Mouse (Mus musculus): ENCODE measurements around the gene Canx. TPM values are rescaled to one million over a fixed set of nuclear protein-coding genes. Genes with fewer than 3 reads are reported as not detected.

Canx gene
- polyA plus RNA-seq, 1 experiment from 2014 or later, result 275 TPM

DNA sequence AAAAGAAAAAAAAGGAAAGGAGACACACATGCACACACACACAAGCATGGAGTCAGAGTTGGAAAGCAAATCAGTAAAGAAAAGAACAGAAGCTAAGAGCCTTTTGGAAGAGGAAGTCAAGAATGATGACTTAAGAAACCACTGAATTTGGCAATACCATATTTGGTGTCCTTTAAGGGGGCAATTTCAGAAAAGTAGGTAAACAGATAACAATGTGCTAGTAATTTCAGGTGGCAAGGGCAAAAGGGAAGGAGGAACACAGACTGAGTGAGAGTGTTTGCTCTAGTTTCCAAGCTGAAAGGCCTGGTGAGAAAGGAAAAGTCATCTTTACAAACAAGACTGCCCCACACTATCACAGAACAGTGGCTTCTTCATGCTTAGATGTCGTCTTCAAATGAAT, 39.0 kb downstream of the Canx start:
- Histone ChIP-seq H3K9me3 (no peaks in the 10 kb centered on the region), H3K9ac (no peak overlapping the region), H3K36me3 (peaks cover 14% of the 10 kb centered on the region), H3K27me3 (no peaks in the 10 kb centered on the region), H3K4me3 (no peak overlapping the region), H3K4me1 (replicated peaks) (peaks cover 24% of the 10 kb centered on the region), H3K4me2 (no peak overlapping the region), H3K27ac (replicated peaks) (no peak overlapping the region)
- no peak for ATAC-seq (ENCODE audit: low read depth)
- WGBS, result 94% methylated on average over 1 of the region's 1 CpGs

DNA sequence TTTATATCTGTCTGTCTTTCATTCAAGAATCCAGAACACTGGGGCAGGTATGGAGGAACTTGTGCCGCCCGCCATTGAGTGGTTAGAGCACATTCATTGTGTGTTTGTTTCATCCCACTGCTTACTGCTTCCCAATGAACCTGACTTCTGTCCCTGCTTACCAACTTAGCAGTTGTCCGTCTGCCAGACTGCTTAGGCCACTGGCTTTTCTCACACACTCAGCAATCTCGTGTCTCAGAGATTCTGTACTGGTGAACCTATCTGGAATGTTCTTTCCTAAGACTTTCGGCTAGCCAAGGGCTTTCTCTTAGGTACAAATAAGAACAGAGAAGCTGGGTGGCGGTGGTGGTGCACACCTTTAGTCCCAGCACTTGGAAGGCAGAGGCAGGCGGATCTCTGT, 39.8 kb downstream of the Canx start:
- Histone ChIP-seq H3K4me3 (no peak overlapping the region), H3K36me3 (peaks cover 17% of the 10 kb centered on the region), H3K9ac (no peak overlapping the region), H3K27me3 (no peaks in the 10 kb centered on the region), H3K4me2 (no peak overlapping the region), H3K27ac (replicated peaks) (no peak overlapping the region), H3K4me1 (replicated peaks) (peaks cover 23% of the 10 kb centered on the region), H3K9me3 (no peaks in the 10 kb centered on the region)
- WGBS, result 95% methylated on average over 7 of the region's 7 CpGs
- ATAC-seq (ENCODE audit: low read depth), result no peak

DNA sequence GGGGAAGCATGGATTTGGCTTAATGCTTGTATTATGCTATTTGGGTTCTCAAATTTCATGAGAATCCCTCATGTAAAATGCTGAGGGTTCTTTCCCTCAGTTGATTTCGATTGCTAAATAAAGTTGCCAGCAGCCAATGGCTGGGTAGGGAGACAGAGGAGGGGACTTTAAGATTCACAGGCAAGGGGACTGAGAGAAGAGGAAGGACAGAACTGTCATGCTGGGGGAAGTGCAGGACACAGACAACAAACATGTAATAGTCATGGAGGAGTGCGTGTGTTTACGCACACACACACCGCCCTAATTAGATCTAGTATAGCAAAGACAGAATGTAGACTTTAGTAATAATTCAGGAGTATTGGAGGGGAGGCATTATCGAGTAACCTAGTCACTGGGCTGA, 40.2 kb downstream of the Canx start:
- 93% methylated on average over 5 of the region's 5 CpGs for WGBS
- Histone ChIP-seq H3K27ac (replicated peaks) (no peak overlapping the region), H3K9ac (no peak overlapping the region), H3K4me1 (replicated peaks) (peaks cover 21% of the 10 kb centered on the region), H3K4me2 (no peak overlapping the region), H3K36me3 (peaks cover 19% of the 10 kb centered on the region), H3K27me3 (no peaks in the 10 kb centered on the region), H3K9me3 (no peaks in the 10 kb centered on the region), H3K4me3 (no peak overlapping the region)
- ATAC-seq (ENCODE audit: low read depth), result no peak

DNA sequence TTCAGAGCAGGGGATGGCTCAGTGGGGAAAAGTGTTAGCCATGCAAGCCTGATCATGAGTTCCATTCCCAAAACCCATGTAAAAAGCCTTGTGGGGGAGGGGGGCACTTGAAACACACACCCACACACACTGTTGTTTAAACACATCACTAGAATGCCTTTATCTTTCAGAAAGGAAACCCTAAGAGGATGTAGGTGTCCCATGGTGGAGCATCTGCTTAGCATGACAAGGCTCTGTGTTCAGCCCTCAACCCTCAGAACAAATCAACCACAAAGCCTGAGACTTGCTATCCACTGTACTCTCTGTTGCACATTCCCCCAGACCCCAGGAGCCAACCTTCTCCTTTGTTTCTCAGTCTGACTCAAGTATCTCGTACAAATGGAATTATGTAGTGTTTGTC, 45.4 kb downstream of the Canx start:
- Histone ChIP-seq H3K4me3 (no peak overlapping the region), H3K9me3 (no peaks in the 10 kb centered on the region), H3K36me3 (peaks cover 6% of the 10 kb centered on the region; the same call in 1 of the 2 replicates), H3K27ac (replicated peaks) (no peak overlapping the region), H3K9ac (no peak overlapping the region), H3K4me1 (replicated peaks) (peaks cover 3% of the 10 kb centered on the region; the same call in 1 of the 2 replicates), H3K27me3 (no peaks in the 10 kb centered on the region), H3K4me2 (no peak overlapping the region)
- no peak for ATAC-seq (ENCODE audit: low read depth)
- WGBS, result 74% methylated on average over 1 of the region's 1 CpGs

DNA sequence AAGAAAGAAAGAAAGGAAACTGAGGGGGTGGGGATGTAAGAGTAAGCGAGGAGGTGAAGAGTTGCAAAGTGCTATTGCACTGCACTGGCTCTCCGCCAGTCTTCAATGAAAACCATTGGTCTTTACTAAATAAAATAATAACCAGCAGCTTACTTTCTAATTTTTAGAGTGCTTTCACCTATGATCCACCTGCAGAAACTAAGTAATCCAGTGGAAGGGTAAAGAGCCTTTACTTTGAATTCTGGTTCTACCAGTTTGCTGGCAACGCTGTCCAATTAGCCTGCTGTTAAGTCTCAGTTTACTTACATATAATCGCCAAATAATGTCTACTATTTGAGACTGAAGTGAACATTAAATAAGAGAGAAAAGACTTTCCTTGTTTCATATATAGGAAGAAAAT, 46.5 kb downstream of the Canx start:
- Histone ChIP-seq H3K4me1 (replicated peaks) (peaks cover 3% of the 10 kb centered on the region; the same call in 1 of the 2 replicates), H3K9ac (no peak overlapping the region), H3K9me3 (no peaks in the 10 kb centered on the region), H3K27me3 (no peaks in the 10 kb centered on the region), H3K4me2 (no peak overlapping the region), H3K4me3 (no peak overlapping the region), H3K27ac (replicated peaks) (no peak overlapping the region), H3K36me3 (peaks cover 6% of the 10 kb centered on the region; the same call in 1 of the 2 replicates)
- 93% methylated on average over 4 of the region's 4 CpGs for WGBS
- ATAC-seq (ENCODE audit: low read depth), result no peak

DNA sequence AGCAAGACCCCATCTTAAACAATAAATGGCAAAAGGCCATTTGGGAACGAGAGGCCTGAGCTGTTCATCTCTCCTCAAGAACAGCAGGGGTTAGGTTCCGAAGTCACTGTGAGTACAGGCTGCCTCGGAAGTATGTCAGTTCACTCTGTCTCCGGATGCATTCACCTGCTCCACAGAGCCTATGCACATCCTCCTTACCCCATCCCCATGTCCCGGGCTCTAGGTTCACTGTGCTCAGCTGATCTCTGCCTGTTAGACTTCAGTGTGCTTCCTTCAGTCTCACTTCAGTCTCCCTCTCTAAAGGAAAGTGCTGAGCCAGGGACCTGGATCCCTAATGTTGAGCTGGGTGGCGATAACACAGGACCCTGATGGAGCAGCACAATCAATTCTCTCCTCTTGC, 47.8 kb downstream of the Canx start:
- Histone ChIP-seq H3K9ac (no peak overlapping the region), H3K9me3 (no peaks in the 10 kb centered on the region), H3K4me2 (no peak overlapping the region), H3K4me3 (no peak overlapping the region), H3K4me1 (replicated peaks) (peaks cover 11% of the 10 kb centered on the region; the same call in 1 of the 2 replicates), H3K27me3 (no peaks in the 10 kb centered on the region), H3K27ac (replicated peaks) (no peak overlapping the region), H3K36me3 (peaks cover 6% of the 10 kb centered on the region; the same call in 1 of the 2 replicates)
- 87% methylated on average over 6 of the region's 6 CpGs for WGBS
- no peak for ATAC-seq (ENCODE audit: low read depth)

DNA sequence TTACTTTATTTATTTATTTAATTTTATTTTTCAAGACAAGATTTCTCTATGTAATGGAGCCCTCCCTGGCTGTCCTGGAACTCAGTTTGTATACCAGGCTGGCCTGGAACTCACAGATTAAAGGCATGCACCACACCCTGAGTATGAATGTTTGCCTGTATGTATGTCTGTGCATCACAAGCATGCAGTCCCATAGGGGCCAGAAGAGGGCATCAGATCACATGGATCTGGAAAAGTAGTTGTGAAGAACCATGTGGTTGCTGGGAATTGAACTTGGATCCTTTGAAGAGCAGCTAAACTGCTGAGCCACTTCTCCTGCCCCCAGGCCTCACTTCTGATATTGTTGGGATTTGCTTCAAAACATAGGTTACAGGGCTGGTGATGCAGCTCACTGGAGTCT, 48.4 kb downstream of the Canx start:
- peaks cover 12% of the 10 kb centered on the region; the same call in 1 of the 2 replicates for H3K4me1 ChIP-seq (replicated peaks)
- no peaks in the 10 kb centered on the region for H3K27me3 ChIP-seq
- H3K36me3 ChIP-seq, result peaks cover 6% of the 10 kb centered on the region; the same call in 1 of the 2 replicates
- ATAC-seq (ENCODE audit: low read depth), result no peak
- no peak overlapping the region for H3K4me3 ChIP-seq
- no peak overlapping the region for H3K9ac ChIP-seq
- no peak overlapping the region for H3K4me2 ChIP-seq
- H3K27ac ChIP-seq (replicated peaks), result no peak overlapping the region
- H3K9me3 ChIP-seq, result no peaks in the 10 kb centered on the region

DNA sequence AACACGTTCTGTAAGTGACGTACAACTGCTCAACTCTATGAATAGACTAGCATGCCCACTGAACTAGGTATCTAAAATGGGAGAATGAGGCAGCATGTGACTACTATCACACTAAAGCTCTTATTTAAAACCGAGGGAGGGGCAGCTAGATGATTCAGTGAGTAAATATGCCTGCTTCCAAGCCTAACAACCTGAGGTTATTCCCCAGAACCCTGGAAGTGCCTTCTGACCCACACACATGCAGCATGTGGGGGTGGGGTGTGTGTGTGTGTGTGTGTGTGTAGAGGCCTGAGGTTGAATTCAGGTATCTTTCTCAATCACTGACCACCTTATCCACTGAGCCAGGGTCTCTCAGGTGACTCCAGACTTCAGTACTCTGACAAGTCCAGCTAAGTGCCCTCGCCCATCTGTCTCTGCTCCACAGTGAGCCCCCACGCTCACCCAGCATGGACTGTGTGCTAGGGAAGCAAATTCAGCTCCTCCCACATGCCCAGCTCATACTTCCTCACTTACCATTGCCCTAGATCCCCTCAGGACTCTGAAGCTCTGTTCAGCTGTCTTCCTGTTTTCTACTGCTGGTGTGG, 49.8 kb downstream of the Canx start:
- no peak overlapping the region for H3K27ac ChIP-seq (replicated peaks)
- no peak overlapping the region for H3K9ac ChIP-seq
- H3K27me3 ChIP-seq, result no peaks in the 10 kb centered on the region
- no peak for ATAC-seq (ENCODE audit: low read depth)
- no peak overlapping the region for H3K4me2 ChIP-seq
- WGBS, result 85% methylated on average over 5 of the region's 5 CpGs
- H3K36me3 ChIP-seq, result peaks cover 2% of the 10 kb centered on the region; the same call in 1 of the 2 replicates
- no peaks in the 10 kb centered on the region for H3K9me3 ChIP-seq
- H3K4me3 ChIP-seq, result no peak overlapping the region
- peaks cover 11% of the 10 kb centered on the region; the same call in 1 of the 2 replicates for H3K4me1 ChIP-seq (replicated peaks)

DNA sequence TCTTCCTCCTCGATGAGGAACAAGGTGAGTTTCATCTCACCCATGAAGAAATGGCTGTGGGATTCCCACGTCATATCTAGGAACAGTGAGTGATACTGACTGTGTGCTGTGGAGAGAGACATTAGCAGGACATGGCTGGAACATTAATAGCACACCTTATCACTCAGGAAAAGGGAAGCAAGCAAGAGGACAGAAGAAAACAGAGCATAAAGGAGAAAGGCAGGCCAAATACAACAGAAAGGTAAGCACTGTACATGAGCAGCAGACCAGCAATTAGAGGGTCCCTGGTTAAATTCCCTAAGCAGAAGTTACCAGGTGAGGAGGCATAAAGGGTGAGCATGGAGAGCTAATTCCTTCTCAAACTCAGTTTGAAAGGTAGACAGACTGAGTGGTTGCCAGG, 50.4 kb downstream of the Canx start:
- 87% methylated on average over 2 of the region's 2 CpGs for WGBS
- H3K9me3 ChIP-seq, result no peaks in the 10 kb centered on the region
- no peak overlapping the region for H3K4me2 ChIP-seq
- H3K9ac ChIP-seq, result no peak overlapping the region
- no peak for ATAC-seq (ENCODE audit: low read depth)
- no peaks in the 10 kb centered on the region; the same call in 1 of the 2 replicates for H3K36me3 ChIP-seq
- no peak overlapping the region for H3K4me3 ChIP-seq
- H3K27me3 ChIP-seq, result no peaks in the 10 kb centered on the region
- no peak overlapping the region for H3K27ac ChIP-seq (replicated peaks)
- H3K4me1 ChIP-seq (replicated peaks), result peaks cover 9% of the 10 kb centered on the region; the same call in 1 of the 2 replicates

DNA sequence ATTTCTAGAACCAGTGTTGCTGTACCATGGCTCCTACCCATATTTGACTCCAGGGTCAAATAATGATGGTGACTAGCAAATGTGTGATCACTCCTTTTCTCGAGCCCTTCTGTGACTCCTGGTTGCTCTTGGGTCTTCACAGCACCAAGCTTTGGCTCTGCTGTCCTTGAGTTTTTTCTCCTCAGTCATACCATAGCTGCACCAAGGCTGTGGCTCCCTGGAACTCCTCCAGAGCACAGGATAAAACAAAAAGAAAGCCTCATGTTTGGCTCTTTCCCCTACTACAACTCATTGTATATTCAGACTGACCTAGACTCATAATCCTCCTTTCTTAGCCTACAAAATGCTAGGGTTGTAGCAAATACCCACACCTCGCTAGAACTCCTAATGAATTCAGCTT, 52.7 kb downstream of the Canx start:
- Histone ChIP-seq H3K9me3 (no peaks in the 10 kb centered on the region), H3K4me3 (no peak overlapping the region), H3K27ac (replicated peaks) (no peak overlapping the region), H3K4me2 (no peak overlapping the region), H3K36me3 (no peaks in the 10 kb centered on the region; the same call in 1 of the 2 replicates), H3K4me1 (replicated peaks) (peaks cover 9% of the 10 kb centered on the region; the same call in 1 of the 2 replicates), H3K9ac (no peak overlapping the region), H3K27me3 (no peaks in the 10 kb centered on the region)
- ATAC-seq (ENCODE audit: low read depth), result no peak
- 90% methylated on average over 2 of the region's 2 CpGs for WGBS

DNA sequence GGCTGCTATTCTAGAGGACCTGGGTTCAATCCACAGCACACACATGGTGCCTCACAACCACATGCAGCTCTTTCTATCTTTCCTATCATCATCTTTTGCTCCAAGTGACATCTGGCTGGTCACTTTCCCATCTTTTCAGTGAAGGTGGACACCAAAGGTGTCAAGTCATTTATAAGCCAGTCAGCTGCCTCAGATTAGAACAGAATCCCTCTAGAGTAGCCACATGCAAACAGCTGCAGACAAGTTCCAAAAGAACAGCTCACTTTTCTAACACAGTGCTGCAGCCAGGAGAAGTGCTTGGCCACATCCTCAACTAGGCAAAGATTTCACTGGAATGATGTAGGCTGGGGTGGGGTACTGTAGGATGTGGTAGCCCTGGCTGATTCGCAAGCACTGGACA, 55.6 kb downstream of the Canx start:
- H3K4me2 ChIP-seq, result no peak overlapping the region
- 94% methylated on average over 1 of the region's 1 CpGs for WGBS
- no peaks in the 10 kb centered on the region for H3K9me3 ChIP-seq
- H3K9ac ChIP-seq, result no peak overlapping the region
- no peak for ATAC-seq (ENCODE audit: low read depth)
- no peak overlapping the region for H3K4me3 ChIP-seq
- H3K27ac ChIP-seq (replicated peaks), result no peak overlapping the region
- peaks cover 9% of the 10 kb centered on the region; the same call in 1 of the 2 replicates for H3K4me1 ChIP-seq (replicated peaks)
- no peaks in the 10 kb centered on the region for H3K27me3 ChIP-seq
- H3K36me3 ChIP-seq, result peaks cover 23% of the 10 kb centered on the region

DNA sequence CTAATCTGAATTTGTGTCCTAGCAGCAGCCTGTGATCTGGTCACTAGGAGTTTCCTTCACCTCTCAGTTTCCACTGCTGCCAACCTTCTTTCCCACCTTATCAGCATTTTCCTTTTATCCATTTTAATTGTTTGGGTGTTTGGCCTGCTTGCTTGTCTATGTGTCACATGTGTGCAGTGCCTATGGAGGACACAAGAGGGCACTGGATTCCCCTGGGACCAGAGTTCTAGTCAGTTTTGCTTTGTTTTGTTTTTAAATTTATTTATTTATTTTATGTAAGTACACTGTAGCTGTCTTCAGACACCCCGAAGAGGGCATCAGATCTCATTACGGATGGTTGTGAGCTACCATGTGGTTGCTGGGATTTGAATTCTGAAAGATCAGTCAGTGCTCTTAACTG, 56.3 kb downstream of the Canx start:
- Histone ChIP-seq H3K4me2 (no peak overlapping the region), H3K9me3 (no peaks in the 10 kb centered on the region), H3K27ac (replicated peaks) (no peak overlapping the region), H3K4me1 (replicated peaks) (peaks cover 9% of the 10 kb centered on the region; the same call in 1 of the 2 replicates), H3K4me3 (no peak overlapping the region), H3K27me3 (no peaks in the 10 kb centered on the region), H3K36me3 (peaks cover 30% of the 10 kb centered on the region), H3K9ac (no peak overlapping the region)
- no peak for ATAC-seq (ENCODE audit: low read depth)
- 88% methylated on average over 2 of the region's 2 CpGs for WGBS

DNA sequence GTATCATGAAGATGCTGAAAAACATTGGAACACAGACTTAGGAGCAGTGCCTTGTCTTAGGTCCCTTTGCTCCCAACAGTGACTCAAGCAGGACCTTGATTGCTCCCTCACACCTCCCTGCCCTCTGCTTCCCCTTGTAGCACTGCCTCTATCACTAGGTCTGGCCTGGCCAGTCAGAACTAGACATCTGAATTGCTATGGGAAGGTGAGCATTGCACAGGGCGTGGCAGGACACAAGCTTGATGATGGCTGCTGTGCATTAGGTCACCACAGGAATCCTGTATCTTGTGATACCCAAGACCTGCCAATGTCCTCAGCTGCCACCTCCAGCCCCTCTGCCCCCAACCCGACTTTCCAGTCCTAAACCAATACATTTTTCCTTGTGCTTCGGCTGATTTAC, 58.5 kb downstream of the Canx start:
- Histone ChIP-seq H3K36me3 (peaks cover 47% of the 10 kb centered on the region), H3K4me1 (replicated peaks) (no peaks in the 10 kb centered on the region)

More for the DNA sequence above, 58.5 kb downstream of the Canx start:
- no peaks in the 10 kb centered on the region for H3K27me3 ChIP-seq
- no peak overlapping the region for H3K9ac ChIP-seq
- 92% methylated on average over 3 of the region's 3 CpGs for WGBS
- no peaks in the 10 kb centered on the region for H3K9me3 ChIP-seq
- H3K4me3 ChIP-seq, result no peak overlapping the region
- H3K4me2 ChIP-seq, result no peak overlapping the region
- no peak for ATAC-seq (ENCODE audit: low read depth)
- no peak overlapping the region for H3K27ac ChIP-seq (replicated peaks)
